Mouse (Mus musculus): ENCODE results near the gene Gm13288.
"Not testable (repeated sequence)": the region's sequence is repeated elsewhere in the genome, so short reads cannot be mapped to it uniquely, and the experiment has no call there.

DNA sequence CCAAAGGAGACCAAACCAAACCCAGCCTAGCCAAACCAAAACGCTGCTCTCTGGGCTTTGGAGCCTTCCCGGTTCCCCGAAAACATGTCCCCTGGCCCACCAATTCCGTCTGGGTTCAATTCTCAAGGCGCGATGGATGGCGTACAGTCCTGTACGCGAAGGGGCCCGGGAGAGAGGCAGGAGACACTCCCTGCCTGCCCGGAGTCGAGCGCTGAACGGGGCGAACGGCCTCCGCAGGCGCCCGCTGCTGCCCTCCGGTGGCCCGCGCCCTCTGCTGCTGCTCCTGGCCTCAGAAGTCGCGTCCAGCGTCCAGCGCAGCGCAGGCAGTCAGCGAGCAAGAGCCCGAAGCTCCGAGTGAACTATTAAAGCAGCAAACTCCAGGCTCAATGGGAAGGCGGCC is 23.0 kb upstream of the Gm13288 start:
- not testable (repeated sequence) for TF ChIP-seq CTCF, EP300 (IDR thresholded peaks at IDR 0.05; ENCODE audit: low read depth)

All from heart, postnatal 0 days (tissue).